Comparison of ENCODE assay signal across 20 mouse cellular contexts in genomic region chr14:8367121-8367520, GRCm38 (mm10). TPM values are rescaled to one million over a fixed set of nuclear protein-coding genes. Genes with fewer than 3 reads are reported as not detected.
DNase-seq lines count a peak whose midpoint lies in the region; ATAC-seq and TF ChIP-seq lines count a peak whose summit lies in the region.
"Had no signal": no experiment of that assay in that cellular context is flagged by ENCODE, and none has a peak within 500 bp of the region (broad histone marks: within the 10 kb centered on the region; RNA-seq: fewer than 3 reads in every experiment).

No protein-coding gene starts in this region.

- peaks cover 8% of the 10 kb centered on the region; the same call in 1 of the 2 replicates for H3K4me1 ChIP-seq in hindbrain, embryonic 16.5 days (ENCODE audit: control insufficient read depth, insufficient read depth, low read depth, low read length)
- H3K4me1 ChIP-seq in hindbrain, embryonic 13.5 days (replicated peaks): peaks cover 14% of the 10 kb centered on the region
- H3K4me1 ChIP-seq in ES-Bruce4 (ENCODE audit: control insufficient read depth, insufficient read depth, low read length): peaks cover 12% of the 10 kb centered on the region
- H3K4me1 ChIP-seq: liver, embryonic 13.5 days had no signal

- H3K27me3 ChIP-seq in hindbrain, embryonic 16.5 days (replicated peaks; ENCODE audit: control insufficient read depth, insufficient read depth, low read length): no peaks in the 10 kb centered on the region
- H3K27me3 ChIP-seq in hindbrain, embryonic 13.5 days: no peaks in the 10 kb centered on the region
- no peaks in the 10 kb centered on the region for H3K27me3 ChIP-seq in ES-Bruce4 (ENCODE audit: control insufficient read depth, insufficient read depth, low read length, poor library complexity, severe bottlenecking)
- H3K27me3 ChIP-seq: liver, embryonic 13.5 days had no signal

- no peak for TF ChIP-seq EP300 in ES-Bruce4 (IDR thresholded peaks at IDR 0.05; ENCODE audit: insufficient read depth, low read depth, low read length)

- no peak overlapping the region for H3K9ac ChIP-seq in hindbrain, embryonic 16.5 days (ENCODE audit: low read depth, low read length)
- H3K9ac ChIP-seq in hindbrain, embryonic 13.5 days: no peak overlapping the region
- no peak overlapping the region for H3K9ac ChIP-seq in ES-Bruce4 (ENCODE audit: low read depth, poor library complexity, severe bottlenecking)
- H3K9ac ChIP-seq: liver, embryonic 13.5 days had no signal

- no peak overlapping the region for H3K4me2 ChIP-seq in hindbrain, embryonic 16.5 days (ENCODE audit: low read length)
- no peak overlapping the region for H3K4me2 ChIP-seq in hindbrain, embryonic 13.5 days
- H3K4me2 ChIP-seq: liver, embryonic 13.5 days had no signal

- no peaks in the 10 kb centered on the region for H3K36me3 ChIP-seq in hindbrain, embryonic 16.5 days (ENCODE audit: control insufficient read depth, insufficient read depth, low read length)
- no peaks in the 10 kb centered on the region for H3K36me3 ChIP-seq in hindbrain, embryonic 13.5 days
- no peaks in the 10 kb centered on the region for H3K36me3 ChIP-seq in ES-Bruce4 (ENCODE audit: control insufficient read depth, insufficient read depth, low read length, poor library complexity, severe bottlenecking)
- H3K36me3 ChIP-seq: liver, embryonic 13.5 days had no signal

- DNase-seq in embryo, embryonic 9.5 days (ENCODE audit: extremely low spot score): peak; percentile 16
- peak; percentile 34 for DNase-seq in retina, postnatal 1 day
- DNase-seq in adrenal gland, adult (ENCODE audit: inconsistent age in 2 of 2, low spot score in 1 of 2): no peak
- no peak for DNase-seq in heart, postnatal 36 days
- DNase-seq: cerebellum, adult 11 months; heart, adult 2 months; heart, postnatal 10 days; kidney, postnatal 36 days; left cerebral cortex, postnatal 4 days; liver, embryonic 13.5 days; lung, postnatal 14 days; thymus, postnatal 4 days had no signal

- H3K9me3 ChIP-seq in hindbrain, embryonic 16.5 days (ENCODE audit: control insufficient read depth, low read length): no peaks in the 10 kb centered on the region
- H3K9me3 ChIP-seq in hindbrain, embryonic 13.5 days: no peaks in the 10 kb centered on the region
- no peaks in the 10 kb centered on the region for H3K9me3 ChIP-seq in ES-Bruce4 (replicated peaks; ENCODE audit: control insufficient read depth, insufficient read depth, low read length, poor library complexity, severe bottlenecking)
- H3K9me3 ChIP-seq: liver, embryonic 13.5 days had no signal

- no peak overlapping the region for H3K27ac ChIP-seq in hindbrain, embryonic 16.5 days (ENCODE audit: low read depth, low read length)
- H3K27ac ChIP-seq in hindbrain, embryonic 13.5 days: no peak overlapping the region; the same call in 1 of the 2 replicates
- H3K27ac ChIP-seq in ES-Bruce4 (ENCODE audit: insufficient read depth, low read length): peak overlapping the region; percentile 26; the same call in 1 of the 2 replicates
- H3K27ac ChIP-seq: heart, adult 2 months; liver, embryonic 13.5 days had no signal

- 4% methylated on average over 1 of the region's 1 CpGs for WGBS in hindbrain, embryonic 16.5 days
- whole genome bisulfite sequencing in hindbrain, embryonic 13.5 days: 0% methylated on average over 1 of the region's 1 CpGs

- intact Hi-C loops in heart, postnatal 36 days (cut with DNase I): no loop called here

- TF ChIP-seq POLR2A in ES-Bruce4 (IDR thresholded peaks at IDR 0.05; ENCODE audit: insufficient read depth, low read length): no peak

- no peak for TF ChIP-seq CTCF in ES-Bruce4 (IDR thresholded peaks at IDR 0.05; ENCODE audit: low read depth, low read length)

- 0 out of 2 replicates have a peak, but pooled peaks have one; percentile 32 for ATAC-seq in hindbrain, embryonic 16.5 days
- no peak for ATAC-seq in hindbrain, embryonic 13.5 days (ENCODE audit: low FRiP score)
- ATAC-seq: intestine, postnatal 0 days had no signal

- no peak overlapping the region for H3K4me3 ChIP-seq in hindbrain, embryonic 16.5 days (ENCODE audit: low read length)
- H3K4me3 ChIP-seq in hindbrain, embryonic 13.5 days: no peak overlapping the region
- no peak overlapping the region for H3K4me3 ChIP-seq in ES-Bruce4 (ENCODE audit: low read depth, low read length)
- H3K4me3 ChIP-seq: erythroblast, embryonic 14.5 days; heart, adult 2 months; liver, embryonic 13.5 days had no signal

RNA-seq across cellular contexts. Expression of gene Oit1, which starts 11.4 kb away (rescaled TPM):
- polyA plus RNA-seq in hindbrain, embryonic 16.5 days (2015; fragmentation: Nextera tagmentation; extraction: Ambion mirVana): not detected in 2 replicates
- polyA plus RNA-seq in hindbrain, embryonic 13.5 days (2015; fragmentation: Nextera tagmentation; extraction: Ambion mirVana): 0.13 TPM in 1 of 2 replicates, not detected in the other
- polyA plus RNA-seq in ES-Bruce4 (2011; ENCODE audit: insufficient read depth, insufficient read length, low read depth, missing spikeins): not detected in 2 replicates
- not detected for total RNA-seq in heart, postnatal 36 days (2021)
- total RNA-seq: common myeloid progenitor, adult 5-6 weeks; gastrocnemius, adult 18-20 months; heart, adult 2 months; heart, postnatal 10 days; layer of hippocampus, postnatal 14 days; left cerebral cortex, postnatal 4 days had no signal
- polyA plus RNA-seq: erythroblast, embryonic 14.5 days; liver, embryonic 13.5 days had no signal

RNA-seq across cellular contexts. Expression of gene Fam107a, which starts 49.3 kb away (rescaled TPM):
- polyA plus RNA-seq in hindbrain, embryonic 16.5 days (2015; fragmentation: Nextera tagmentation; extraction: Ambion mirVana): 0.89 and 1.2 TPM in 2 replicates
- 0.17 and 0.34 TPM in 2 replicates for polyA plus RNA-seq in hindbrain, embryonic 13.5 days (2015; fragmentation: Nextera tagmentation; extraction: Ambion mirVana)
- polyA plus RNA-seq in ES-Bruce4 (2011; ENCODE audit: insufficient read depth, insufficient read length, low read depth, missing spikeins): 0.69 and 1.2 TPM in 2 replicates
- 10 to 100 TPM in 1 of 2 experiments, 1 to 10 TPM in 1; 6.4 to 13.2 TPM for total RNA-seq in heart, postnatal 36 days (2021)
- total RNA-seq: common myeloid progenitor, adult 5-6 weeks had no signal
- polyA plus RNA-seq: erythroblast, embryonic 14.5 days had no signal

Comparison
In these comparisons a context has a peak if more than half of its experiments do, and no peak if none do; other contexts are left out.
1. DNase-seq: peak in embryo, embryonic 9.5 days (single experiment) and retina, postnatal 1 day (single experiment); none in adrenal gland, adult (0 of 2) and heart, postnatal 36 days (0 of 2).